Comparison of ENCODE assay signal across 9 mouse cellular contexts in genomic region chr2:174049481-174050338, GRCm38 (mm10). TPM values are rescaled to one million over a fixed set of nuclear protein-coding genes. Genes with fewer than 3 reads are reported as not detected.
A peak's percentile ranks its signal among the peaks of the same experiment; 100 is the strongest.
DNase-seq lines count a peak whose midpoint lies in the region.
"Had no signal": no experiment of that assay in that cellular context is flagged by ENCODE, and none has a peak within 500 bp of the region (broad histone marks: within the 10 kb centered on the region; RNA-seq: fewer than 3 reads in every experiment).

No protein-coding gene starts in this region.

- H3K4me3 ChIP-seq in hindbrain, embryonic 10.5 days = 0 out of 2 replicates have a peak overlapping the region, but pooled peaks have one; percentile 3

- no peaks in the 10 kb centered on the region for H3K36me3 ChIP-seq in hindbrain, embryonic 10.5 days

- H3K9me3 ChIP-seq in hindbrain, embryonic 10.5 days = 0 out of 2 replicates have a peak, but pooled peaks cover 6% of the 10 kb centered on the region

- H3K27me3 ChIP-seq in hindbrain, embryonic 10.5 days (ENCODE audit: insufficient read depth, poor library complexity, severe bottlenecking) = 0 out of 2 replicates have a peak, but pooled peaks cover 7% of the 10 kb centered on the region

- DNase-seq in testis, postnatal 10 days (ENCODE audit: low spot score) = peak; percentile 34
- DNase-seq in testis, postnatal 14 days (ENCODE audit: low spot score) = no peak
- DNase-seq in hindbrain, embryonic 10.5 days (ENCODE audit: low spot score) = peak; percentile 84
- DNase-seq in mesoderm, embryonic 11.5 days (ENCODE audit: low read depth, low spot score) = peak; percentile 93
- no peak for DNase-seq in adipocyte (ENCODE audit: low spot score)
- DNase-seq in layer of hippocampus, adult 8-10 months (ENCODE audit: low spot score in 2 of 2) = no peak
- no peak for DNase-seq in left cerebral cortex, postnatal 10 days (ENCODE audit: extremely low spot score in 1 of 2, low spot score in 2 of 2)
- DNase-seq in heart, postnatal 25 days (ENCODE audit: low spot score) = no peak
- DNase-seq: kidney, adult 8-10 months had no signal

- 7% methylated on average over 4 of the region's 4 CpGs for WGBS in hindbrain, embryonic 10.5 days

- peak overlapping the region; percentile 87 for H3K27ac ChIP-seq in hindbrain, embryonic 10.5 days

- H3K4me1 ChIP-seq in hindbrain, embryonic 10.5 days (replicated peaks) = peaks cover 50% of the 10 kb centered on the region

- intact Hi-C loops in left cerebral cortex, postnatal 10 days (cut with DNase I) = no loop called here
- intact Hi-C loops in heart, postnatal 25 days (cut with DNase I) = no loop called here

RNA-seq across cellular contexts. Expression of gene Stx16, which starts 26.4 kb away (rescaled TPM):
- polyA plus RNA-seq in hindbrain, embryonic 10.5 days (2016; fragmentation: Nextera tagmentation; extraction: Ambion mirVana) = 8.3 and 9.1 TPM in 2 replicates
- total RNA-seq in layer of hippocampus, adult 8-10 months (2022) = 10 to 100 TPM; 61.1 to 73.8 (median 70.3) TPM
- 10 to 100 TPM; 36.0 to 37.3 TPM for total RNA-seq in left cerebral cortex, postnatal 10 days (2021)
- 10 to 100 TPM; 21.6 to 22.3 TPM for total RNA-seq in heart, postnatal 25 days (2021)

Comparison
In these comparisons a context has a peak if more than half of its experiments do, and no peak if none do; other contexts are left out.
1. DNase-seq: peak in testis, postnatal 10 days (single experiment), hindbrain, embryonic 10.5 days (single experiment) and mesoderm, embryonic 11.5 days (single experiment); none in testis, postnatal 14 days (single experiment), adipocyte (single experiment), layer of hippocampus, adult 8-10 months (0 of 2), left cerebral cortex, postnatal 10 days (0 of 2) and heart, postnatal 25 days (single experiment).